Mouse (Mus musculus): ENCODE measurements around the gene Mesp2.

Mesp2 gene

GRCm38 (mm10) chr7:79803887-79804286 lies 6.6 kb upstream of the Mesp2 start:
- no peak for DNase-seq (ENCODE audit: low read depth, low spot score)

DNA sequence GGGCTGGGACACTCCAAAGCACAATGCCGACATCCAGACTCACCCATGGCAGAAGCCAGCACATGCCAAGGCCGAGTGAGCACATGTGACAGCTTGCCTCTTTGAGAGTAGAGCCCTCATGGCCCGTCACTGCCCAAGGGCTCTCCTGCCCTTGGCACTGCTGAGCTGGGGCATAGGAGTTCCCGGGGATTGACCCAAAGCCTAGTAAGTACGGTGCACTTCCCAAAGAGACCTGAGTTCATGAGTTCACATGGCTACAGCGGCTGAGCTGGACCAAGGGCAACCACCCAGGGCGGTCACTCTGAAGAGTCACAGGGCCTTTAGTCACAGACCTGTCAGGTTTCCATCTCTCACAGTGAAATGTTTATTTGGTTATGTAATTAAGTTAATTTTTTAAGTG lies 2.0 kb upstream of the Mesp2 start:
- DNase-seq (ENCODE audit: low read depth, low spot score) = no peak

GRCm38 (mm10) chr7:79813409-79813808 lies 2.9 kb downstream of the Mesp2 start:
- no peak for DNase-seq (ENCODE audit: low read depth, low spot score)

DNA sequence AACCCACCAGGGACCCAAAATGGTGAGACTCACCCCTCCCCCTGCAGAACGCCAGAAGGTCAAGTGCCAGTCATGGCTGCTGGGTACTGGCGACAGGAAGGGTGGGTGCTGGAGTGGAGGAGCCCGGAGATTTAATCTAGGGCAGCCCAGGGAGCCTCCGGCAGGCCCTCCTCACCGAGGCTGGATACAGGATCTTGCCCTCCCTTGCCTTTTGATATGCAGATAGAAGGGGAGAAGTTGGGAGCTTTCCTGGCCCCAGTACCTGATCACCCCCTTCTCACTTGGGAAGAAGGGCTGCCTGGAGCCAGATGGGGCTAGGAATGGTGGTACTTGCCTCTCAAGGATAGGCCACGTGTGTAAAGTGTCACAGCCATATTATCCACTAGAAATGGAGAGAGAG lies 7.8 kb downstream of the Mesp2 start:
- DNase-seq (ENCODE audit: low read depth, low spot score) = peak; percentile 79

DNA sequence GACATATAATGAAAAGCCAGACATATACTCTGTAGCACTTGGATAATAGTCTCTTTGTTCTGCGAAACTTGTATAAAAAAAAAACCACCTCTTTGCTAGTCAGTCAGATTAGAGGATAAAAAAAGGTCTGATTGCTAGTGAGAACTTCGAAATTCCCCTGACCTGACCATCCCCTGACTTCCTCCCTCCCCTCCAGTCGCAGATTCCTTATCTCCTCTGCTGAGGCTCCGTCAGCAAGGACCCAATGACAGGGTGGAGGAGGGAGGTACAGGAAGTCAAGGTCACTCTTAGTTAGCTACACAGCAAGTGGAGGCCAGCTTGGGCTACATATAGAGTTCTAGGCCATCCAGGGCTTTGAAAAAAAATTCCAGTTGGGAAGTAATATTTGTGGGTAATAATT lies 9.0 kb downstream of the Mesp2 start:
- DNase-seq (ENCODE audit: low read depth, low spot score) = peak; percentile 38

DNA sequence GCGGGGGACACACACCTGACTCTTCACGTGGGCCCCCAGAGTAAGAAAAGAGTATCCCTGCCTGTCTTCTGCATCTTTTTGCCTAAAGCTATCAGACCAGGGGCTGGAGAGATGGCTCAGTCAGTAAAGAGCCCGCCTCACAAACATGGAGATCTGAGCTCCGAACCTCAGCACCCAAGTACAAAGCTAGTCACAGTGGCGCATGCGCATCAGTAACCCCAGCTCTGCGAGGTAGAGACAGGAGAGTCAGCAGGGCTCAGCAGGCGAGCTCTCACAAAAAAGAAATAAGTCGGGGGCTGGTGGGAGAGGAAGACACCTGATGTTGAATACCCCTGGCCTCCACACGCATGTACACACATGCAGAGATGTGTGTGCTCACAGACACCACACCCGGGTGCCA lies 9.5 kb downstream of the Mesp2 start:
- peak; percentile 78 for DNase-seq (ENCODE audit: low read depth, low spot score)

DNA sequence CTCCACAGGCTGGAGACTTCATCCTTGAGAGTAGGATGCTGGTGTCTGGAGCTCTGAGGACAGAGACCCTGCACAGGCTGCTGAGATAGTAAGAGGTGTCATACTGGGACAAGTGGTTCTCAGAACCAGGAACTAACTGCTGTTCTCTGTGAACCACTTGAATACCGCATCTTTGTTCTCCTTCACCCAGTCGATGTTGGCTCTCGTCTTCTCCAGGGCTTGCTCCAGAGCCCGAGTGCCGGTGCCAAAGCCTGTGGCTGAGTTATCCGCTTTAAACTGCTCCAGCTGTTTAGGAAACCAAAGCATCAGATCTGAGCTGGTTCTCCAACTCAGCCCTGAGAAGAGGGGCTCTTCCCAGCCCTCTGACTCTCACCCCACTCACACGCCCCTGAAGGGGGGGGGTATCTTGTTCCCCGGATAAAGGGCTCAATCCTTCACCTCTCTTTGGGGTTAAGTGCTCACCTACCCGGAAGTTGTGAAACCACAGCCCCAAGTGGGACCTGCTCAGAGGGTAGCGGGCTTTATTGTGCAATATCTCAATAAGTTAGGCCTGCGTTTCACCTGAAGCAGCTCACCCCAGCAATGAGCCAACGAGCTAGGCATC lies 11.7 kb downstream of the Mesp2 start:
- DNase-seq (ENCODE audit: low read depth, low spot score) = no peak

GRCm38 (mm10) chr7:79828341-79828740 lies 17.8 kb downstream of the Mesp2 start:
- no peak for DNase-seq (ENCODE audit: low read depth, low spot score)

DNA sequence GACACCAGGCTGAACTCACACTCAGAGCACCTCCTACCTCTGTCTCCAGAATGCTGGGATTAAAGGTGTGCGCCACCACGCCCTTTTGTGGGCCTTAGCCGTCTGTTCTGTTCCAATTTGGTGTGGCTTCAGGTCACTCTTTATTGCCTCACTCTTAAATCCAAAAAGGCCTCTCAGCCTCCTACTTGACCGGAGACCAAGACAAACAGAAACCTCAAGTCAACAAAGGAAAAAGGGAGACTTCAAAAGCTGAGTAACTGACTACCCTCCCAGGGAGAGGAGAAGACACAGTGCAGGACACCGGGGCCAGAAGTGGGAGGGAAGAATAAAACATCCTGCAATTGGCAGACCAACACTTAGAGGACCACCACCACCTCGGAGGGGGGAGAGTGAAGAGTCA lies 20.6 kb downstream of the Mesp2 start:
- DNase-seq (ENCODE audit: low read depth, low spot score) = no peak

GRCm38 (mm10) chr7:79831585-79831984 lies 21.1 kb downstream of the Mesp2 start:
- no peak for DNase-seq (ENCODE audit: low read depth, low spot score)

- DNase-seq (ENCODE audit: low read depth, low spot score) = no peak
Observed at GRCm38 (mm10) chr7:79832980-79833379, 22.5 kb downstream of the Mesp2 start.

DNA sequence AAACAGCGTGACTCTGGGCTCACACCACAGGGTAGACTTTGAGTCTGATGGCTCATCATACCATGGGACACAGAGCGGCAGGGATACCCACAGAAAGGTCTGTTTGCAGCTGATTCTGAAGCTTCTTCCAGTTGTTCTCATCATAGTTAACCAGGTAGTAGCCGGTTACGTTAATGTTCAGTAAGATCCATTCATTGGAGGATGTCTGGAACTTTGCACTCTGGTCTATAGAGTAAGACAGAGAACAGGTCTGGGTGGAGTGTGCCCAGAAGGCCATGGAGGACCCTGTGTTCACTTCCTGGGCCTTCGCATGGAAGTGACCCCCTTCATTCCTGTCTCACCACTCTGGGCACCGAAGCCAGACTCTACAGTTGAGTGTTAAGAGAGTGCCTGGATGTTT lies 24.7 kb downstream of the Mesp2 start:
- DNase-seq (ENCODE audit: low read depth, low spot score) = no peak

DNA sequence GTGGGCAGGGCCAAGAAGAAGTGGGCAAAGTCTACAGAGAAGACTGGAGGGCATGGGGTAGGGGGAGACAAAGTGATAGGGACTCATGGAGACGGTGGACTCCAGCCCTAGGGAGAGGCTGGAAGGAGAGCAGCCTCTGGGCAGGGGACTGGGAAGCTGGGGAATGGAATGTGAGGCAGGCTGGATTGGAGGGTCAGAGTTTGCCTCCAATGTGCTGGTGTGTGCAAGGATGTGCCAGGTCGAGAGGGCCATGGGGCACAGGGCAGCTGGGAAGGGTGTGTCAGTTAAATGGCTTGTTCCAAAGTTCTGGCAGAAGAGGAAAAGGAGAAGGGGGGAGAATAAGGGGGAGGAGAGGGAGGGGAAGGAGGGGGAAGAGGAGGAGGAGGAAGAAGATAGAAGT lies 26.7 kb downstream of the Mesp2 start:
- no peak for DNase-seq (ENCODE audit: low read depth, low spot score)

- DNase-seq (ENCODE audit: low read depth, low spot score) = no peak
Observed at GRCm38 (mm10) chr7:79842163-79842562, 31.6 kb downstream of the Mesp2 start.

GRCm38 (mm10) chr7:79844090-79844802 lies 33.7 kb downstream of the Mesp2 start:
- DNase-seq (ENCODE audit: low read depth, low spot score) = no peak

- no peak for DNase-seq (ENCODE audit: low read depth, low spot score)
Observed at GRCm38 (mm10) chr7:79846342-79846741, 35.8 kb downstream of the Mesp2 start.

- DNase-seq (ENCODE audit: low read depth, low spot score) = peak; percentile 35
Observed at GRCm38 (mm10) chr7:79847456-79848451, 37.2 kb downstream of the Mesp2 start.

DNA sequence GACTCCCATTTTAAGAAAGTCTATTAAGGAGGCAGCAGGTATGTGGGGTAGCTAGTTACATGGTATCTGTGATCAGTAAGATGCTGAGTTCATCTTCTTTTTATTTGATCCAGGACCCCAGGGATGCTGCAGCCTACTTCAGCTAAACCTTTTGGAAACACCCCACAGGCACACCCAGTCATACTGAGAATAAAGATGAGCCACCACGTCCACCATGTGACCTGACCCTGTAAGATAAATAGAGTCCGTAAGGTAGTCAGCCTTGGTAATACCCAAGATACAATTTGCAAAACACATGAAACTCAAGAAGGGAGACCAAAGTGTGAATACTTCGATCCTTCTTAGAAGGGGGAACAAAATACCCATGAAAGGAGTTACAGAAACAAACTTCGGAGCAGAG lies 45.8 kb downstream of the Mesp2 start:
- no peak for DNase-seq (ENCODE audit: low read depth, low spot score)

DNA sequence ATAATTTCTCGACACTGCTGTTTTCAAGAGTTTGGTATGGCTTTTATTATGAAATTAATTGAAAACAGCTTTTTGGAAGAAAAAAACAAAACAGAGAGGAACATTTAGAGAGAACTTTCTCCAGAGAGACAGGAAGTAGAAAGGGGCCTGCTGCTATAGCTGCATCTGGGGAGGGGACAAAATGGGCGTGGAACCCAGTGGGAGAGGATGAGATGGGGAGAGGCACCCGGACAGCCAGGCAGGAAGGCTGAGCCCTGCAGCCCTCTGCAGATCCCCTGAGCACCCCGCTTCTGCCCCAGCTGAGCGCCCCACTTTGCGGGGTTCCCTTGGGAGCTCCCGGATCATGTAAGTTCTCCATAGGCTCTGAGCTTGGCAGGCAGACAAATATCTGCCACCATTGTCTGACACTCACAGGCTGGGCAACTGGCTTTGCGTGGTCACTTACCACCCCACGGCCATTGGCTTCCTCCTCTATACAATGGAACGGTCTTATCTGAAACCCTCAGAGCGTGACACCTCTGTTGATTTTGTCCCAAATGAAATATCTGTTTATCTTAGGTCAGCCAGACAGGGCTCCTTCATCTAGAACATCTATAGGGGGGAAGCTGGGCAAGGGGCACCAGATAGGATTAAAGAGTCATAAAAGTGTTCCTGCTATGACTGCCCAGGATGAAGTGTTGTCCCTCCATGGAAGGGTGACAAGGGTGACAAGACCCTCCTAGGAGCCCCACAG lies 47.8 kb downstream of the Mesp2 start:
- no peak for DNase-seq (ENCODE audit: low read depth, low spot score)

- no peak for DNase-seq (ENCODE audit: low read depth, low spot score)
Observed at GRCm38 (mm10) chr7:79858956-79859630, 48.6 kb downstream of the Mesp2 start.

DNA sequence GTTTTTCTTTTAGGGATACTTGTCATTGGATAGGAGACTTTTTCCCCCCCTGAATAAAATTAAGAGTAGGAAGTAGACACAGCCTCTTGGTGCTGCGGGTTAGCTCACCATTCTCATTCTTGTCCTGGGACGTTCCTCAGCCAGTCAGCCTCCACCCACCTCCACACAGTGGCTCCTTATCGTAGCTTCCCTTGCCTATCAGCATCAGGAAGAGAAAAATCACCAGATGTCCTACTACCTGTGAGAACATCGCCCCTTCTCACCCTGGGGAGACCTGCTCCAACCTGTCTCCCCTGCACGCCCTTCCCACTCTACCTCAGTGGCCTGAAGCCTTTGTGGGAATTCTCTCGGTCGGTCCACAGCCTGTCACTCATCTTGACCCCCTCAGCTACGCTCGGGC lies 50.3 kb downstream of the Mesp2 start, which contains the start of gene Anpep:
TSS of gene Anpep (minus strand) at position 249 of the 400 bp plus-strand sequence.
- DNase-seq (ENCODE audit: low read depth, low spot score) = no peak

All from ES-CJ7 (cell line).